Mouse (Mus musculus): ENCODE measurements around the gene Sept8. TPM values are rescaled to one million over a fixed set of nuclear protein-coding genes. Genes with fewer than 3 reads are reported as not detected.

The Sept8 gene
- polyA plus RNA-seq, 1 experiment from 2014 or later = 22.5 TPM

GRCm38 (mm10) chr11:53503738-53504137 is 15.3 kb upstream of the Sept8 start:
- Histone ChIP-seq H3K4me1 (ENCODE audit: control insufficient read depth, insufficient read depth, low read length) (no peaks in the 10 kb centered on the region), H3K9me3 (ENCODE audit: control insufficient read depth, low read length) (no peaks in the 10 kb centered on the region), H3K4me2 (ENCODE audit: low read depth, severe bottlenecking) (no peak overlapping the region), H3K36me3 (ENCODE audit: control insufficient read depth, insufficient read depth, low read length) (no peaks in the 10 kb centered on the region), H3K27ac (replicated peaks; ENCODE audit: low read depth, low read length) (no peak overlapping the region), H3K4me3 (ENCODE audit: low read depth, low read length) (no peak overlapping the region), H3K27me3 (ENCODE audit: control insufficient read depth, insufficient read depth, low read length) (no peaks in the 10 kb centered on the region), H3K9ac (ENCODE audit: low read length) (no peak overlapping the region)
- WGBS = 89% methylated on average over 5 of the region's 5 CpGs
- DNase-seq (ENCODE audit: low spot score) = no peak
- ATAC-seq (ENCODE audit: insufficient number of reproducible peaks, low FRiP score, low TSS enrichment, low read depth) = no peak

- DNase-seq (ENCODE audit: low spot score) (no peak), ATAC-seq (ENCODE audit: insufficient number of reproducible peaks, low FRiP score, low TSS enrichment, low read depth) (no peak)
- WGBS = 89% methylated on average over 8 of the region's 8 CpGs
- H3K27ac ChIP-seq (replicated peaks; ENCODE audit: low read depth, low read length) = no peak overlapping the region
- no peaks in the 10 kb centered on the region for H3K9me3 ChIP-seq (ENCODE audit: control insufficient read depth, low read length)
- H3K9ac ChIP-seq (ENCODE audit: low read length) = no peak overlapping the region
- H3K27me3 ChIP-seq (ENCODE audit: control insufficient read depth, insufficient read depth, low read length) = no peaks in the 10 kb centered on the region
- no peaks in the 10 kb centered on the region for H3K4me1 ChIP-seq (ENCODE audit: control insufficient read depth, insufficient read depth, low read length)
- H3K4me3 ChIP-seq (ENCODE audit: low read depth, low read length) = no peak overlapping the region
- no peaks in the 10 kb centered on the region for H3K36me3 ChIP-seq (ENCODE audit: control insufficient read depth, insufficient read depth, low read length)
- no peak overlapping the region for H3K4me2 ChIP-seq (ENCODE audit: low read depth, severe bottlenecking)
These were observed 14.7 kb upstream of the Sept8 start for GRCm38 (mm10) chr11:53504376-53504775.

- no peak overlapping the region for H3K27ac ChIP-seq (replicated peaks; ENCODE audit: low read depth, low read length)
- 59% methylated on average over 5 of the region's 5 CpGs for WGBS
These were observed 13.9 kb upstream of the Sept8 start for GRCm38 (mm10) chr11:53505026-53505663.

GRCm38 (mm10) chr11:53507098-53507805 is 11.8 kb upstream of the Sept8 start:
- Histone ChIP-seq H3K27ac (replicated peaks; ENCODE audit: low read depth, low read length) (no peak overlapping the region), H3K9ac (ENCODE audit: low read length) (no peak overlapping the region), H3K4me1 (ENCODE audit: control insufficient read depth, insufficient read depth, low read length) (no peaks in the 10 kb centered on the region), H3K36me3 (ENCODE audit: control insufficient read depth, insufficient read depth, low read length) (no peaks in the 10 kb centered on the region), H3K4me3 (ENCODE audit: low read depth, low read length) (no peak overlapping the region), H3K4me2 (ENCODE audit: low read depth, severe bottlenecking) (no peak overlapping the region), H3K27me3 (ENCODE audit: control insufficient read depth, insufficient read depth, low read length) (no peaks in the 10 kb centered on the region), H3K9me3 (ENCODE audit: control insufficient read depth, low read length) (no peaks in the 10 kb centered on the region)
- DNase-seq (ENCODE audit: low spot score) (no peak), ATAC-seq (ENCODE audit: insufficient number of reproducible peaks, low FRiP score, low TSS enrichment, low read depth) (no peak)
- WGBS = 89% methylated on average over 9 of the region's 9 CpGs

More at GRCm38 (mm10) chr11:53505026-53505663, 13.9 kb upstream of the Sept8 start:
- ATAC-seq (ENCODE audit: insufficient number of reproducible peaks, low FRiP score, low TSS enrichment, low read depth) = no peak
- H3K27me3 ChIP-seq (ENCODE audit: control insufficient read depth, insufficient read depth, low read length) = no peaks in the 10 kb centered on the region
- H3K4me1 ChIP-seq (ENCODE audit: control insufficient read depth, insufficient read depth, low read length) = no peaks in the 10 kb centered on the region
- no peak overlapping the region for H3K4me2 ChIP-seq (ENCODE audit: low read depth, severe bottlenecking)
- no peak overlapping the region for H3K4me3 ChIP-seq (ENCODE audit: low read depth, low read length)
- H3K9ac ChIP-seq (ENCODE audit: low read length) = no peak overlapping the region
- no peaks in the 10 kb centered on the region for H3K9me3 ChIP-seq (ENCODE audit: control insufficient read depth, low read length)
- no peaks in the 10 kb centered on the region for H3K36me3 ChIP-seq (ENCODE audit: control insufficient read depth, insufficient read depth, low read length)
- no peak for DNase-seq (ENCODE audit: low spot score)

- ATAC-seq (ENCODE audit: insufficient number of reproducible peaks, low FRiP score, low TSS enrichment, low read depth) (no peak), DNase-seq (ENCODE audit: low spot score) (no peak)
- Histone ChIP-seq H3K9me3 (ENCODE audit: control insufficient read depth, low read length) (no peaks in the 10 kb centered on the region), H3K4me1 (ENCODE audit: control insufficient read depth, insufficient read depth, low read length) (no peaks in the 10 kb centered on the region), H3K27ac (replicated peaks; ENCODE audit: low read depth, low read length) (no peak overlapping the region), H3K27me3 (ENCODE audit: control insufficient read depth, insufficient read depth, low read length) (no peaks in the 10 kb centered on the region), H3K4me2 (ENCODE audit: low read depth, severe bottlenecking) (no peak overlapping the region), H3K36me3 (ENCODE audit: control insufficient read depth, insufficient read depth, low read length) (no peaks in the 10 kb centered on the region), H3K4me3 (ENCODE audit: low read depth, low read length) (no peak overlapping the region), H3K9ac (ENCODE audit: low read length) (no peak overlapping the region)
- 89% methylated on average over 7 of the region's 7 CpGs for WGBS
These were observed 10.9 kb upstream of the Sept8 start for GRCm38 (mm10) chr11:53508152-53508551.

GRCm38 (mm10) chr11:53508591-53508990 is 10.5 kb upstream of the Sept8 start:
- Histone ChIP-seq H3K4me1 (ENCODE audit: control insufficient read depth, insufficient read depth, low read length) (no peaks in the 10 kb centered on the region), H3K9ac (ENCODE audit: low read length) (no peak overlapping the region), H3K9me3 (ENCODE audit: control insufficient read depth, low read length) (no peaks in the 10 kb centered on the region), H3K4me3 (ENCODE audit: low read depth, low read length) (no peak overlapping the region), H3K27me3 (ENCODE audit: control insufficient read depth, insufficient read depth, low read length) (no peaks in the 10 kb centered on the region), H3K27ac (replicated peaks; ENCODE audit: low read depth, low read length) (no peak overlapping the region), H3K36me3 (ENCODE audit: control insufficient read depth, insufficient read depth, low read length) (no peaks in the 10 kb centered on the region), H3K4me2 (ENCODE audit: low read depth, severe bottlenecking) (no peak overlapping the region)
- DNase-seq (ENCODE audit: low spot score) (no peak), ATAC-seq (ENCODE audit: insufficient number of reproducible peaks, low FRiP score, low TSS enrichment, low read depth) (no peak)
- 55% methylated on average over 3 of the region's 3 CpGs for WGBS

GRCm38 (mm10) chr11:53510351-53510750 is 8.7 kb upstream of the Sept8 start:
- no peaks in the 10 kb centered on the region for H3K9me3 ChIP-seq (ENCODE audit: control insufficient read depth, low read length)
- no peak overlapping the region for H3K27ac ChIP-seq (replicated peaks; ENCODE audit: low read depth, low read length)
- no peaks in the 10 kb centered on the region for H3K36me3 ChIP-seq (ENCODE audit: control insufficient read depth, insufficient read depth, low read length)
- no peak for ATAC-seq (ENCODE audit: insufficient number of reproducible peaks, low FRiP score, low TSS enrichment, low read depth)
- H3K9ac ChIP-seq (ENCODE audit: low read length) = no peak overlapping the region
- no peaks in the 10 kb centered on the region for H3K27me3 ChIP-seq (ENCODE audit: control insufficient read depth, insufficient read depth, low read length)
- 55% methylated on average over 5 of the region's 5 CpGs for WGBS
- no peak for DNase-seq (ENCODE audit: low spot score)
- H3K4me3 ChIP-seq (ENCODE audit: low read depth, low read length) = no peak overlapping the region
- no peaks in the 10 kb centered on the region for H3K4me1 ChIP-seq (ENCODE audit: control insufficient read depth, insufficient read depth, low read length)
- no peak overlapping the region for H3K4me2 ChIP-seq (ENCODE audit: low read depth, severe bottlenecking)

- 24% methylated on average over 8 of the region's 8 CpGs for WGBS
- Histone ChIP-seq H3K9ac (ENCODE audit: low read length) (no peak overlapping the region), H3K27ac (replicated peaks; ENCODE audit: low read depth, low read length) (no peak overlapping the region), H3K4me1 (ENCODE audit: control insufficient read depth, insufficient read depth, low read length) (peaks cover 14% of the 10 kb centered on the region), H3K9me3 (ENCODE audit: control insufficient read depth, low read length) (no peaks in the 10 kb centered on the region), H3K27me3 (ENCODE audit: control insufficient read depth, insufficient read depth, low read length) (no peaks in the 10 kb centered on the region), H3K36me3 (ENCODE audit: control insufficient read depth, insufficient read depth, low read length) (no peaks in the 10 kb centered on the region), H3K4me3 (ENCODE audit: low read depth, low read length) (no peak overlapping the region), H3K4me2 (ENCODE audit: low read depth, severe bottlenecking) (no peak overlapping the region)
- no peak for ATAC-seq (ENCODE audit: insufficient number of reproducible peaks, low FRiP score, low TSS enrichment, low read depth)
- DNase-seq (ENCODE audit: low spot score) = no peak
These were observed 2.1 kb upstream of the Sept8 start for GRCm38 (mm10) chr11:53516775-53517627.
